Mouse (Mus musculus) testis, postnatal 14 days (tissue): Measurements from ENCODE around the gene Uri1.

Experiments used
- DNase-seq: peaks from one replicate; pipeline ENCODE4 v3.0.0; 2021; ENCODE audit warnings: low spot score

Uri1 gene

GRCm38 (mm10) chr7:37918926-37919325 lies 104.4 kb downstream of the Uri1 start:
- DNase-seq = no peak

- DNase-seq = no peak
Observed at GRCm38 (mm10) chr7:37916762-37917439, 106.5 kb downstream of the Uri1 start.

GRCm38 (mm10) chr7:37911802-37912122 lies 111.6 kb downstream of the Uri1 start:
- no peak for DNase-seq

GRCm38 (mm10) chr7:37911114-37911801 lies 112.1 kb downstream of the Uri1 start:
- no peak for DNase-seq

GRCm38 (mm10) chr7:37910161-37910560 lies 113.2 kb downstream of the Uri1 start:
- DNase-seq = no peak
